Mouse (Mus musculus): ENCODE measurements at regions not wholly inside any gene's neighbourhood (a gene's known extent, or its start where the extent isn't known, plus 50 kb on each side); places are given as distances from the start of the nearest gene placed in this dataset.

DNA sequence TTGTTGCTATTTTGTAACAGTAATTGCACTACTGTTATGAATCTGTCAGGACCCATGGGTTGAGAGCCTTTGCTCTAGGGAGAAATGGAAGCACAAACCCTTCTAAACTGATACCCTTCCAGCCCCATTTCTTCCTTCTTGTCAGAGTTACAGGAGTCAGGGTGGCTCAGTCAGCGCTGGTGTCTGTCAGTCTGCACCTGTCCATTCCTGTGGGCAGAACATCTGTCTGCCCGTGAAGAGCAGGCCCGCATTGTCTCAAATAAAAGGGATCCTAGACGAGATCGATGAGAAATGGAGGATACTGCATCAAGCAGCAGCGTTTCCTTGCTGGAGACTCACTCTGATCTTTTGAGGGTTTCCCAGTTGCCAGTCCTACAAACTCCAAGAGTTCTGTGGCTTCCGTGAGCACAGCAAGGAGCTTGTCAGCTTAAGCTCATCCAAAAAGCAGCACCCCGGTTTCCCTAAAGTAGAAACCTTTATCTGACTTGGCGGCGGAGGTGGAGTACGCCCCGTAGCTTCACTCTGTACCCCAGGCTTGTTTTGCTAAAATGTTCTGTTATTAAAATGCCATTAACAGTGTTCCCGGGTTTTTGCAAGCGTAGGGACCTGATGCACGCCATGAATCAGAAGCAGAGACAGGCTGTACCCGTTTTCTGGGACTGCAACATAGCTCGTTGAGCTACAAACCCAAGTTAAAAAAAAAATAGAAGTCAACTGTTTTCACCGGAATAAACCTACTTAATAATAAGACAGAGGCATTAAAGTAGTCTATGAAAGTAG is 95.6 kb upstream of the Map1b start:
- WGBS, result 68% methylated on average over 18 of the region's 18 CpGs
- ATAC-seq (ENCODE audit: low FRiP score, low read depth), result no peak
- Histone ChIP-seq H3K27me3 (ENCODE audit: control insufficient read depth, insufficient read depth, low read length) (no peaks in the 10 kb centered on the region), H3K36me3 (ENCODE audit: control insufficient read depth, insufficient read depth, low read length) (no peaks in the 10 kb centered on the region), H3K9me3 (ENCODE audit: control insufficient read depth, low read length) (no peaks in the 10 kb centered on the region), H3K27ac (replicated peaks; ENCODE audit: low read depth, low read length) (no peak overlapping the region), H3K4me3 (replicated peaks; ENCODE audit: low read length) (no peak overlapping the region), H3K4me2 (replicated peaks; ENCODE audit: low read depth, low read length, severe bottlenecking) (no peak overlapping the region), H3K9ac (ENCODE audit: low read depth, low read length, severe bottlenecking) (no peak overlapping the region), H3K4me1 (ENCODE audit: control insufficient read depth, insufficient read depth, low read length) (peaks cover 15% of the 10 kb centered on the region; the same call in 1 of the 2 replicates)
- DNase-seq (ENCODE audit: low spot score), result no peak
- no peak for TF ChIP-seq POLR2A (IDR thresholded peaks at IDR 0.05; ENCODE audit: borderline replicate concordance, extremely low read depth, insufficient read depth, insufficient read length)

DNA sequence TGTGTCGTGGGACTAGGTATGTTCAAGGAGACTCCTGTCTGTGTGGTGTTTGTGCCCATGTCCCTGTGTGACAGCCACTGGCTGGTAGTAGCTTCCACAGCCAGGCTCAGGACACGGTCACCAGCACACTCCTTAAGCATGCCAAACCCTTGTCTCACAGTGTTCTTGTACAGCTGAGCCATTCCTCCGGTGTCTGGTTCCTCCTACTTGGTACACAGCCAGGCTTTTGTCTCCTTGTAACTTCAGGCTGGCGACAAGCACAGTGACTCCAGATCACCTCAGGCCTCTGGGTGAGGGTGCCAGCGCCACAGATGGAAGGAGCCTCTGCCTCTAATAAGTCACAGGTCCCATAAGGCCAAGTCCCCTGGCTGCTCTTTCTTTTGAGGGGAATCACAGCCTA is 94.2 kb upstream of the Map1b start:
- ATAC-seq (ENCODE audit: low FRiP score, low read depth) (no peak), DNase-seq (ENCODE audit: low spot score) (no peak)
- WGBS, result 54% methylated on average over 5 of the region's 5 CpGs

DNA sequence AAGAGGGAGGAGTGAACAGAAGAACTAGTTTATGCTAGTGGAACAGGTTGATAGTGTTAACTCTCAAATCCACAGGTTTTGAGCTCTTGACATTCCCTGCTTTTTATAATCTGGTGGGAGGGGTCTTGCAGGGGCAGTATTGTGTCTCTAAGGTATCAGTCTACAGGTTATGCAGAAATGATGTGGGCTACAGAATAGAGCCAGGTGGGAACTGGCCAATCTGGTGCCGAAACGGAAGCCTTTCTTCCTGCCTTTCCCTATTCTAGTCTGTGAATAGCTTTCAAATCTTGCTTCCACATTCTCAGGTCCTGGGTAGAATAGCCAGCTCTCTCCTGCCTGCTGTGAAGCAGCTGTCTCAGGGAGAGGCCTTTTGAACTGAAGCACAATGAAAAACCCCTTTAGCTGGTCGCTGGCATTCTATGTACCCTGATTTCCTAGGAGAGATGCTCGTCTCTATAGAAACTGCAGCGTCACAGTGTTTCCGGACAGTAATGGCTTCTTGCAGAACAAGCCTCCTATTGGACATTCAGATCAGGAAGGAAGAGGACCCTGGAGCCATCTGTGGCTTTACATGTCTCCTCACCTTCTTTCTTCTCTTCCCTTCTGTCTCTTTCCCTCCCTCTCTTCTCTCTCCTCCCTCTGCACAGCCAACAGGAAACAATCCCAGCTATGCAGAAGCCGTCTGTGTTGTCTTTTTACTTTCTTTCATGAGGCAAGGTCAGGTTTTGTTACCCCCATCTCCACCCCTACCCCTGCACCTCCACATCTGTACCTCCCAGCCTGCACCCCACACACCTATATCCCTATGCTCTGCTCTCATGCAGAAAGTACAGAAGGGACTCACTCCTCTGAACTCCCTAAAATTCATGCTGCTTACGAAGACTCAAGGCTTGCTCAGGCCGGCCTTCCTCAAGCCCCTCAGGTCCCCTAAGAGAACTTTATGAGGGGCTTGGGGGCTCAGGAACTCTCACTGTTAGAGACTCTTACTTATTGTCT is 93.1 kb upstream of the Map1b start:
- Histone ChIP-seq H3K9ac (ENCODE audit: low read depth, low read length, severe bottlenecking) (no peak overlapping the region), H3K36me3 (ENCODE audit: control insufficient read depth, insufficient read depth, low read length) (no peaks in the 10 kb centered on the region), H3K4me2 (replicated peaks; ENCODE audit: low read depth, low read length, severe bottlenecking) (no peak overlapping the region), H3K27ac (replicated peaks; ENCODE audit: low read depth, low read length) (no peak overlapping the region), H3K4me1 (ENCODE audit: control insufficient read depth, insufficient read depth, low read length) (peaks cover 15% of the 10 kb centered on the region; the same call in 1 of the 2 replicates), H3K27me3 (ENCODE audit: control insufficient read depth, insufficient read depth, low read length) (no peaks in the 10 kb centered on the region), H3K9me3 (ENCODE audit: control insufficient read depth, low read length) (no peaks in the 10 kb centered on the region), H3K4me3 (replicated peaks; ENCODE audit: low read length) (no peak overlapping the region)
- WGBS, result 53% methylated on average over 9 of the region's 9 CpGs
- no peak for TF ChIP-seq POLR2A (IDR thresholded peaks at IDR 0.05; ENCODE audit: borderline replicate concordance, extremely low read depth, insufficient read depth, insufficient read length)
- no peak for DNase-seq (ENCODE audit: low spot score)
- no peak for ATAC-seq (ENCODE audit: low FRiP score, low read depth)

More for the DNA sequence above, 94.2 kb upstream of the Map1b start:
- H3K9me3 ChIP-seq (ENCODE audit: control insufficient read depth, low read length), result no peaks in the 10 kb centered on the region
- H3K27ac ChIP-seq (replicated peaks; ENCODE audit: low read depth, low read length), result no peak overlapping the region
- H3K4me3 ChIP-seq (replicated peaks; ENCODE audit: low read length), result no peak overlapping the region
- H3K4me1 ChIP-seq (ENCODE audit: control insufficient read depth, insufficient read depth, low read length), result peaks cover 15% of the 10 kb centered on the region; the same call in 1 of the 2 replicates
- H3K4me2 ChIP-seq (replicated peaks; ENCODE audit: low read depth, low read length, severe bottlenecking), result no peak overlapping the region
- no peaks in the 10 kb centered on the region for H3K36me3 ChIP-seq (ENCODE audit: control insufficient read depth, insufficient read depth, low read length)
- no peaks in the 10 kb centered on the region for H3K27me3 ChIP-seq (ENCODE audit: control insufficient read depth, insufficient read depth, low read length)
- TF ChIP-seq POLR2A (IDR thresholded peaks at IDR 0.05; ENCODE audit: borderline replicate concordance, extremely low read depth, insufficient read depth, insufficient read length), result no peak
- no peak overlapping the region for H3K9ac ChIP-seq (ENCODE audit: low read depth, low read length, severe bottlenecking)

- DNase-seq (ENCODE audit: low spot score) (no peak), ATAC-seq (ENCODE audit: low FRiP score, low read depth) (no peak)
- H3K9me3 ChIP-seq (ENCODE audit: control insufficient read depth, low read length), result peaks cover 2% of the 10 kb centered on the region; the same call in 1 of the 2 replicates
- H3K9ac ChIP-seq (ENCODE audit: low read depth, low read length, severe bottlenecking), result no peak overlapping the region
- no peak overlapping the region for H3K4me2 ChIP-seq (replicated peaks; ENCODE audit: low read depth, low read length, severe bottlenecking)
- 25% methylated on average over 5 of the region's 5 CpGs for WGBS
- no peaks in the 10 kb centered on the region for H3K36me3 ChIP-seq (ENCODE audit: control insufficient read depth, insufficient read depth, low read length)
- TF ChIP-seq POLR2A (IDR thresholded peaks at IDR 0.05; ENCODE audit: borderline replicate concordance, extremely low read depth, insufficient read depth, insufficient read length), result no peak
- no peak overlapping the region for H3K4me3 ChIP-seq (replicated peaks; ENCODE audit: low read length)
- H3K27ac ChIP-seq (replicated peaks; ENCODE audit: low read depth, low read length), result no peak overlapping the region
- H3K4me1 ChIP-seq (ENCODE audit: control insufficient read depth, insufficient read depth, low read length), result peaks cover 15% of the 10 kb centered on the region; the same call in 1 of the 2 replicates
- H3K27me3 ChIP-seq (ENCODE audit: control insufficient read depth, insufficient read depth, low read length), result no peaks in the 10 kb centered on the region
These were observed 92.3 kb upstream of the Map1b start for GRCm38 (mm10) chr13:99608591-99608990.

DNA sequence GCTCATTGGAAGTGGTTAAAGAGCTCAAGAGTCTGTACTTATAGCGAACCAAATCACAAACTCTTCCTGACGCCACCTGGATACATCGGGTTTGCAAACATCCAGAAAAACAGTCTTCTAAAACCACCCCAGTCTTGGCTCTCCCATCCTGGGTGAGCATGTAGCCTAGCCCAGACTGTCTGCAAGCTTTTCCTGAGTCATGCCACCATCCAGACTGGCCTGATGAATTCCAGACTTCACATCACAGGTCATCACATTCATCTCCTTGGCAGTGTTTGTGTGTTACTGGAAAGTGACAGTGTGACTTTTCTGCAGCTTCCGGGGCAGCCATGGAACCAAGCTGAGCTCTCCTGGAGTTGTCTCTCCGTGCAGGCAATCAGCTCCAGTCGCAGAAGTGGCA is 90.9 kb upstream of the Map1b start:
- Histone ChIP-seq H3K4me2 (replicated peaks; ENCODE audit: low read depth, low read length, severe bottlenecking) (no peak overlapping the region), H3K27me3 (ENCODE audit: control insufficient read depth, insufficient read depth, low read length) (no peaks in the 10 kb centered on the region), H3K36me3 (ENCODE audit: control insufficient read depth, insufficient read depth, low read length) (no peaks in the 10 kb centered on the region), H3K27ac (replicated peaks; ENCODE audit: low read depth, low read length) (no peak overlapping the region), H3K9ac (ENCODE audit: low read depth, low read length, severe bottlenecking) (no peak overlapping the region), H3K9me3 (ENCODE audit: control insufficient read depth, low read length) (peaks cover 6% of the 10 kb centered on the region; the same call in 1 of the 2 replicates), H3K4me3 (replicated peaks; ENCODE audit: low read length) (no peak overlapping the region), H3K4me1 (ENCODE audit: control insufficient read depth, insufficient read depth, low read length) (peaks cover 15% of the 10 kb centered on the region; the same call in 1 of the 2 replicates)
- DNase-seq (ENCODE audit: low spot score), result no peak
- ATAC-seq (ENCODE audit: low FRiP score, low read depth), result no peak
- no peak for TF ChIP-seq POLR2A (IDR thresholded peaks at IDR 0.05; ENCODE audit: borderline replicate concordance, extremely low read depth, insufficient read depth, insufficient read length)
- WGBS, result 84% methylated on average over 6 of the region's 6 CpGs

Measured in limb, embryonic 14.5 days (tissue).